Mouse (Mus musculus): ENCODE measurements around the gene Zfp526.

DNA sequence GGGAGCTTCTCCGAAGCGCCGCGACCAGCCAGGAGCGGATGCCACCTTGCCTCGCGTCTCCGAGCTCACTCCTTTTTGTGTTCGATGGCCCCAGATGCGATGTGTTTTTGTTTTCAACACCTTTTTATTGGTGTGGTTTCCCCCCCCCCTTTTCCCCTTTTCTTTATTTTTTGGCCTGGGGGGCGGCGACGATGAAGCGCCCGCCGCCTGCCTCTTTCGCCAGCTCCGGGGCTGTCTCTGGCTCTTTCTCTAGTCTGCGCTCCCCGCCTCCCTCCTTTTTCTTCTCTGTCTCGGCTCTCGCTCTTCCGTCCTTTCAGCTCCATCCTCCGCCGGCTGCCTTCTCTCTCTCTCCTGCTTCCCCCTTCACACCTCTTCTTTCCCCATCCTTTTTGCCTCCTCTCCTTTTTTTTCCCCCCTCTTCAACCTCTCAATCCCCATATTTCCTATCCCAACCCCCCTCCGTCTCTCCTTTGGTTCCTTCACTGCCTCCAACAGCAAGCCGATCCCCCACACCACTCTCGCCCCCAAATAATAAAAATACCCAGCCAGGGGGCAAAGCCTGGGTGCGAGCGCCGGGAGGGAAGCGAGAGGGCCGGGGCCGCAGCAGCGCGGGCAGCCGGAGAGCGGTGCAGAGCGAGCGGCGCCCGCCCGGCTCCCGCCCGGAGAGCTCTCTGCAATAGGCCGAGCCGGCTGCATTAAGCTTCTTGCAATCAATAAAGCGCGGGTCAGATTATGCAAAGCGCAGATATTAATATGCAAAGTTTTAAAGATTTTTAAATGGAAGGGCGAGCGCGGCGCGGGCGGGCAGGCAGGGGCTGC, 42.2 kb upstream of the Zfp526 start:
- TF ChIP-seq CTCF (conservative IDR thresholded peaks at IDR 0.05 in 1 of 2, IDR thresholded peaks at IDR 0.05 in 1 of 2; ENCODE audit: low read depth in 2 of 2, low read length in 2 of 2) (no peak), POLR2A (IDR thresholded peaks at IDR 0.05; ENCODE audit: low read depth, low read length) (no peak), EP300 (IDR thresholded peaks at IDR 0.05; ENCODE audit: low read length) (no peak), MAX (IDR thresholded peaks at IDR 0.05; ENCODE audit: low read length) (no peak), MAZ (IDR thresholded peaks at IDR 0.05; ENCODE audit: low read depth, low read length) (no peak), KAT2A (IDR thresholded peaks at IDR 0.05; ENCODE audit: insufficient replicate concordance, low read length) (no peak), ZC3H11A (IDR thresholded peaks at IDR 0.05; ENCODE audit: low read depth, low read length) (no peak)
